Mouse (Mus musculus): ENCODE results near the gene Zfp57.

GRCm38 (mm10) chr17:37050876-37051275 lies 49.9 kb downstream of the Zfp57 start:
- TF ChIP-seq POLR2A (IDR thresholded peaks at IDR 0.05; ENCODE audit: extremely low read depth, insufficient read depth, low read length) (no peak), CTCF (IDR thresholded peaks at IDR 0.05; ENCODE audit: extremely low read depth, insufficient read depth, low read length) (no peak)

All from cortical plate, adult 2 months (tissue).